Mouse (Mus musculus) hindbrain, embryonic 16.5 days (tissue): ENCODE measurements at regions not wholly inside any gene's neighbourhood (a gene's known extent, or its start where the extent isn't known, plus 50 kb on each side); places are given as distances from the start of the nearest gene placed in this dataset.

ENCODE experiments used
- ATAC-seq: fragments of 200-750 bp; cut with Nextera tagmentation; 2 replicates; pipeline ENCODE4 v1.8.0; 2017; ENCODE audit warnings: moderate TSS enrichment, moderate library complexity
- H3K27ac ChIP-seq: fragments of 300-500 bp; sonication (generic); 2 replicates; pipeline ENCODE4 v1.5.1; 2014; ENCODE audit warnings: low read depth, mild to moderate bottlenecking, control low read depth, low read length, moderate library complexity
- H3K27me3 ChIP-seq: fragments of 300-500 bp; sonication (generic); replicated peaks from 2 replicates; pipeline ENCODE4 v1.6.1; 2014; ENCODE audit warnings: low read length; ENCODE audit not compliant: control insufficient read depth, insufficient read depth
- H3K36me3 ChIP-seq: fragments of 300-500 bp; sonication (generic); 2 replicates; pipeline ENCODE4 v1.6.1; 2014; ENCODE audit warnings: mild to moderate bottlenecking, low read length, moderate library complexity, mixed read lengths; ENCODE audit not compliant: control insufficient read depth, insufficient read depth
- H3K4me1 ChIP-seq: fragments of 300-500 bp; sonication (generic); 2 replicates; pipeline ENCODE4 v1.6.1; 2014; ENCODE audit warnings: low read depth, low read length; ENCODE audit not compliant: control insufficient read depth, insufficient read depth
- H3K4me2 ChIP-seq: fragments of 300-500 bp; sonication (generic); 2 replicates; pipeline ENCODE4 v1.6.1; 2014; ENCODE audit warnings: mild to moderate bottlenecking, low read length, control low read depth, moderate library complexity
- H3K4me3 ChIP-seq: fragments of 300-500 bp; sonication (generic); 2 replicates; pipeline ENCODE4 v1.5.1; 2014; ENCODE audit warnings: mild to moderate bottlenecking, low read length, control low read depth, moderate library complexity
- H3K9ac ChIP-seq: fragments of 300-500 bp; sonication (generic); 2 replicates; pipeline ENCODE4 v1.6.1; 2014; ENCODE audit warnings: low read depth, mild to moderate bottlenecking, control low read depth, low read length, moderate library complexity
- H3K9me3 ChIP-seq: fragments of 300-500 bp; sonication (generic); 2 replicates; pipeline ENCODE4 v1.6.1; 2014; ENCODE audit warnings: mild to moderate bottlenecking, low read length, moderate library complexity; ENCODE audit not compliant: control insufficient read depth
- WGBS: fragments of 180-500 bp; shearing (Covaris S2); extraction: QIAGEN DNeasy Blood & Tissue Kit; methylation state at CpG from one replicate; pipeline ENCODE4 v1.1.7; 2014; 5-methylcytosine and 5-hydroxymethylcytosine counted together

GRCm38 (mm10) chr1:10940326-10940725 lies 473.6 kb upstream of the A830018L16Rik start:
- Histone ChIP-seq H3K36me3 (no peaks in the 10 kb centered on the region), H3K9me3 (no peaks in the 10 kb centered on the region), H3K9ac (no peak overlapping the region), H3K4me3 (no peak overlapping the region), H3K27ac (no peak overlapping the region), H3K4me1 (no peaks in the 10 kb centered on the region), H3K27me3 (no peaks in the 10 kb centered on the region), H3K4me2 (no peak overlapping the region)
- WGBS = 81% methylated on average over 3 of the region's 3 CpGs
- no peak for ATAC-seq

GRCm38 (mm10) chr1:10942979-10943378 lies 470.9 kb upstream of the A830018L16Rik start:
- WGBS = 36% methylated on average over 4 of the region's 4 CpGs

More at GRCm38 (mm10) chr1:10942979-10943378, 470.9 kb upstream of the A830018L16Rik start:
- Histone ChIP-seq H3K36me3 (no peaks in the 10 kb centered on the region), H3K27ac (no peak overlapping the region), H3K4me3 (no peak overlapping the region), H3K4me2 (no peak overlapping the region), H3K4me1 (no peaks in the 10 kb centered on the region), H3K9me3 (no peaks in the 10 kb centered on the region), H3K27me3 (no peaks in the 10 kb centered on the region), H3K9ac (no peak overlapping the region)
- ATAC-seq = no peak
